Mouse (Mus musculus) myocyte (in vitro differentiated cells): ENCODE data around the gene Gm5447. TPM values are rescaled to one million over a fixed set of nuclear protein-coding genes. Genes with fewer than 3 reads are reported as not detected.

Experiments used
- H3K27me3 ChIP-seq: one replicate; pipeline ENCODE4 v1.6.1; 2011; ENCODE audit not compliant: control insufficient read depth, insufficient read depth, insufficient read length
- H3K36me3 ChIP-seq: one replicate; pipeline ENCODE4 v1.6.1; 2011; ENCODE audit not compliant: control insufficient read depth, insufficient read depth
- H3K4me2 ChIP-seq: one replicate; pipeline ENCODE4 v1.6.1; 2011; ENCODE audit warnings: low read depth, control low read depth
- H3K4me3 ChIP-seq: one replicate; pipeline ENCODE4 v1.5.1; 2011; ENCODE audit warnings: mild to moderate bottlenecking, control low read depth, moderate library complexity
- H3K79me2 ChIP-seq: one replicate; pipeline ENCODE4 v1.6.1; 2011; ENCODE audit not compliant: control insufficient read depth, insufficient read depth
- H3ac ChIP-seq: one replicate; pipeline ENCODE4 v1.6.1; 2011; ENCODE audit not compliant: control insufficient read depth, insufficient read length
- CEBPB ChIP-seq: IDR thresholded peaks from 2 replicates; pipeline ENCODE4 v1.6.1; 2011; ENCODE audit warnings: mild to moderate bottlenecking, moderate library complexity; ENCODE audit not compliant: poor library complexity, insufficient read depth, severe bottlenecking
- E2F4 ChIP-seq: IDR thresholded peaks from one replicate; pipeline ENCODE4 v1.6.1; 2011; ENCODE audit warnings: mild to moderate bottlenecking, control low read depth, moderate library complexity; ENCODE audit not compliant: insufficient read depth
- MAX ChIP-seq: IDR thresholded peaks from one replicate; pipeline ENCODE4 v1.6.1; 2011; ENCODE audit warnings: low read depth, mild to moderate bottlenecking, control low read depth
- MYOD1 ChIP-seq, 3 experiments: IDR thresholded peaks; one replicate each; pipeline ENCODE4 v1.6.1; 2011; ENCODE audit warnings: control low read depth in 2 of 3, low read depth in 2 of 3, mild to moderate bottlenecking in 2 of 3, moderate library complexity in 1 of 3; ENCODE audit not compliant: insufficient read length in 2 of 3, control insufficient read depth in 1 of 3
- MYOG ChIP-seq, 3 experiments: IDR thresholded peaks; one replicate each; pipeline ENCODE4 v1.6.1; 2011; ENCODE audit warnings: control low read depth in 2 of 3, low read depth in 2 of 3, mild to moderate bottlenecking in 2 of 3; ENCODE audit not compliant: insufficient read length in 2 of 3, control insufficient read depth in 1 of 3, insufficient read depth in 1 of 3
- POLR2A ChIP-seq: IDR thresholded peaks from one replicate; pipeline ENCODE4 v1.6.1; 2011; ENCODE audit warnings: low read depth, mild to moderate bottlenecking, control low read depth, moderate library complexity; ENCODE audit not compliant: insufficient read length
- POLR2AphosphoS2 ChIP-seq: IDR thresholded peaks from one replicate; pipeline ENCODE4 v1.6.1; 2011; ENCODE audit warnings: low read depth, control low read depth; ENCODE audit not compliant: insufficient read length
- REST ChIP-seq: IDR thresholded peaks from one replicate; pipeline ENCODE4 v1.6.1; 2011; ENCODE audit warnings: mild to moderate bottlenecking, control low read depth, moderate library complexity; ENCODE audit not compliant: insufficient read depth, insufficient read length
- SRF ChIP-seq: IDR thresholded peaks from one replicate; pipeline ENCODE4 v1.6.1; 2011; ENCODE audit warnings: low read depth; ENCODE audit not compliant: control insufficient read depth, insufficient read length
- TCF12 ChIP-seq: IDR thresholded peaks from one replicate; pipeline ENCODE4 v1.6.1; 2011; ENCODE audit warnings: mild to moderate bottlenecking, control low read depth; ENCODE audit not compliant: poor library complexity, insufficient read depth, severe bottlenecking
- TCF3 ChIP-seq: IDR thresholded peaks from one replicate; pipeline ENCODE4 v1.6.1; 2011; ENCODE audit warnings: low read depth, control low read depth; ENCODE audit not compliant: insufficient read length
- USF1 ChIP-seq: IDR thresholded peaks from one replicate; pipeline ENCODE4 v1.6.1; 2011; ENCODE audit warnings: low read depth, mild to moderate bottlenecking, control low read depth, moderate library complexity
- polyA plus RNA-seq: library from polyadenylated mRNA; unstranded; fragments of >200 nt; fragmentation: generic; extraction: Trizol; gene quantifications from one replicate; pipeline ENCODE4 v1.2.1, GENCODE M21; 2012; ENCODE audit warnings: missing spikeins

Gene Gm5447
- polyA plus RNA-seq, 1 experiment = not detected

DNA sequence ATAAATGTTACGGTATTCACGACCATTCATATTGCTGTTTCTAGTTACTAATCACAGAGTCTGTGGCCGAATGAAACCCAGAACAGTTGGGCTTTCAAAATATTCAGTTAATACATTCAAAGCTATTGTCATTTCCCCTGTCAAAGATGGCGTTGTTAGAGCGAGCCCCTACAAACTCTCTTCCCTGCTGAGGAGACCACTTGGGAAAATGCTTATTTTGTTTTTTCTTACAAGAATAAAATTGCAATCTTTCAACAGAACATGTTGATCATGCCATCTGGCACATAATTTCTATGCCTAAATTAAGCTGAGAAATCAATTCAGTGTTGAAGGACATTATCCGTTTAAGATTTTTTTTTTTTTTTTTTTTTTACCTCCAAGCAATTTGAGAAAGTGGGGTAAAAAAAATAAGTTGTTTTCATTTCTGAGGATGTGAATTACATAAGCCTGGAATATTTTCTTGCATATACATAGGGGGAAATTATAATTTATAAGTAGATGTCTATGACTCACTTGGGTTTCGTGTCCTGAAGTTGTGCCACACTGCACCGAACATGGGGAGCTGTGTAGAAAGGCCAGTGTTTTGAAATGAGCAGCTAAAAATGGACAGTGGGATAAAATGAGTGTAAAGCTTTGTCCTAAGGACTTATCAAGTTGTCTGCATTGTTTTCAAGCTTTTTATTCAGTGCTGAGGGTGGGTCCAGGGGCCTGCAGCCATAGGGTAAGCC lies 23.7 kb downstream of the Gm5447 start:
- Histone ChIP-seq H3K79me2 (no peaks in the 10 kb centered on the region), H3K4me3 (no peak overlapping the region), H3K4me2 (no peak overlapping the region), H3K36me3 (no peaks in the 10 kb centered on the region), H3ac (no peak overlapping the region), H3K27me3 (peaks cover 20% of the 10 kb centered on the region)
- TF ChIP-seq POLR2AphosphoS2 = no peak
- TF ChIP-seq SRF = no peak
- TF ChIP-seq POLR2A = no peak
- TF ChIP-seq MYOG (IDR thresholded peaks at IDR 0.05; ENCODE audit: control insufficient read depth in 1 of 3, insufficient read depth in 1 of 3, insufficient read length in 2 of 3, low read depth in 2 of 3) = no peak
- no peak for TF ChIP-seq USF1
- no peak for TF ChIP-seq REST
- no peak for TF ChIP-seq TCF3
- TF ChIP-seq TCF12 = no peak
- TF ChIP-seq MYOD1 (IDR thresholded peaks at IDR 0.05; ENCODE audit: control insufficient read depth in 1 of 3, insufficient read length in 2 of 3, low read depth in 2 of 3) = no peak
- TF ChIP-seq E2F4 = no peak
- TF ChIP-seq MAX = no peak
- TF ChIP-seq CEBPB = no peak

DNA sequence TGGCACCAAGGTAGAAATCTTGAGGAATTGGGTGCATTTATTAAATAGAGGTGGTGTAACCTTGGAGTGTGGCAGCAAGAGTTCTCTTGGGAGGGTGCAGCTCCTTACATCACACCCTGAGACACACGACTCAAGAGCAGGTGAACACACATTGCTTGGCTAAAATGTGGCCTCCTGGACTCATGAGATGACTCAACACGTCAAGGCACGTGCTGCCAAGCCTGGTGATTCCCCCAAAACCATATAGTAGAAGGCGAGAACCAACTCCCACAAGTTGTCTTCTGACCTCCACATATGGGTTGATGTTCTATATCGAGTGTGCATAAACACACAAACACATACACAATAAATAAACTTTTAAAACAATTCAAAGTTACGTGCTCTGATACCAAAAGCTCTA lies 25.8 kb downstream of the Gm5447 start:
- Histone ChIP-seq H3K4me2 (no peak overlapping the region), H3ac (no peak overlapping the region), H3K4me3 (no peak overlapping the region), H3K27me3 (peaks cover 23% of the 10 kb centered on the region), H3K36me3 (no peaks in the 10 kb centered on the region), H3K79me2 (no peaks in the 10 kb centered on the region)
- no peak for TF ChIP-seq REST

DNA sequence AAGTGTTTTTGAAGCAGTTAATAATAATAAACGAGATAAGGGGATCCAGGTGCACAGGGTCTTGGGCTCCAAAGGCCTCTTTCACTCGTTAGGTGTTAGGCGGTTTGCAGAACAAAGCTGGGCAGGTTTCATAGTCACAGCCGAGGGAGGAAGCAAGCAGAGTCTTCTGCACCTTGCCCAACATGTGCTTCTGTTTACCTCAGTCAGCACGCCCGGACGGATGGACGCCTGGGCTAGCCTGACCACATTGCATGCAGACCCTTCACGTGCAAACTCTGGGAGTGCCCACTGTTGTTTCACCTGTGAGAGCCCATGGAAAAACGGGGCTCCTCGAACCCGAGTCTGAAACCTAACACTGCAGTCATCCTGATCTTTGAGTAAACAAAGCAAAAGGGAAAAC lies 30.5 kb downstream of the Gm5447 start:
- Histone ChIP-seq H3K36me3 (no peaks in the 10 kb centered on the region), H3K27me3 (peaks cover 15% of the 10 kb centered on the region), H3K79me2 (no peaks in the 10 kb centered on the region), H3K4me3 (no peak overlapping the region), H3K4me2 (no peak overlapping the region), H3ac (no peak overlapping the region)
- TF ChIP-seq MYOD1 (IDR thresholded peaks at IDR 0.05; ENCODE audit: control insufficient read depth in 1 of 3, insufficient read length in 2 of 3, low read depth in 2 of 3) (no peak), REST (no peak), TCF3 (no peak), MAX (no peak), SRF (no peak), POLR2A (no peak), E2F4 (no peak), TCF12 (no peak), CEBPB (no peak), USF1 (no peak), MYOG (IDR thresholded peaks at IDR 0.05; ENCODE audit: control insufficient read depth in 1 of 3, insufficient read depth in 1 of 3, insufficient read length in 2 of 3, low read depth in 2 of 3) (no peak), POLR2AphosphoS2 (no peak)

DNA sequence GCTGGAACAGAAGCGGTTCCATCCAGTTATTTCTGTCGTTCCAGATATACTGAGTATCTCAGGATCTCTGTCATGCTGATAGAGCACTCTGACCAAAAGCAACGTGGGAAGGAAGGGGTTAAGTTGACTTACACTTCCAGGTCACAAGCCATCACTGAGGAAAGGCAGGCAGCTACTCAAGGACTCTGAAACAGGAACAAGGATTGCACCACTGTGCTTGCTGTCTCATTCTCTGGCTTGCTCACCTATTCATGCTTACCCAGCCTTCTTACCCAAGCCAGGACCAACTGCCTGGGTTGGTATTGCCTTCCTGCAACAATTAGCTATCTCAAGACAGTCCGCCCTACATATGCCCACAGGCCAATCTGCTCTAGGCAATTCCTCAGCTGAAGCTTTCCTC lies 31.0 kb downstream of the Gm5447 start:
- Histone ChIP-seq H3ac (no peak overlapping the region), H3K4me3 (no peak overlapping the region), H3K79me2 (no peaks in the 10 kb centered on the region), H3K4me2 (no peak overlapping the region), H3K27me3 (peaks cover 12% of the 10 kb centered on the region), H3K36me3 (no peaks in the 10 kb centered on the region)
- TF ChIP-seq TCF3 = no peak
- TF ChIP-seq SRF = no peak
- no peak for TF ChIP-seq USF1
- no peak for TF ChIP-seq E2F4
- TF ChIP-seq MAX = no peak
- no peak for TF ChIP-seq MYOD1 (IDR thresholded peaks at IDR 0.05; ENCODE audit: control insufficient read depth in 1 of 3, insufficient read length in 2 of 3, low read depth in 2 of 3)
- no peak for TF ChIP-seq MYOG (IDR thresholded peaks at IDR 0.05; ENCODE audit: control insufficient read depth in 1 of 3, insufficient read depth in 1 of 3, insufficient read length in 2 of 3, low read depth in 2 of 3)
- TF ChIP-seq POLR2AphosphoS2 = no peak
- TF ChIP-seq POLR2A = no peak

DNA sequence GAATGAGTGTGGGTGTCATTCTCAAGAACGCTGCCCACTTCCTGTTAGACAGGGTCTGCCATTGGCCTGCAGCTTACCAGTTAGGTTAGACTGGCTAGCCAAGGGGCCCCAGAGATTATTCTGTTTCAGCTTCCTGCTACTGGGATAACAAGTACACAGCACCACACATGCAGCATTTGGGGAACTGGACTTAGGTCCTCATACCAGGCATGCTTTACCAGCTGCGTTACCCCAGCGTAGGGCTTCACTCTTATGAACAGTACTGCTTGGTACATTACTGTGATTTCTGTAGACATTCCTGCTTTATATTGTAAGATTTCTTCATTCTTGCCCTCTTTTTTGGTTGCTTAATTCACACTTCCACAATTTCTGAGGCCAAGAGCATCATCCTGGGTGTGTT lies 43.5 kb downstream of the Gm5447 start:
- Histone ChIP-seq H3K4me2 (no peak overlapping the region), H3ac (no peak overlapping the region), H3K27me3 (no peaks in the 10 kb centered on the region), H3K36me3 (no peaks in the 10 kb centered on the region), H3K4me3 (no peak overlapping the region), H3K79me2 (no peaks in the 10 kb centered on the region)
- TF ChIP-seq CEBPB (no peak), E2F4 (no peak), USF1 (no peak), MAX (no peak), TCF3 (no peak), REST (no peak), POLR2AphosphoS2 (no peak), SRF (no peak), TCF12 (no peak)
